Mouse (Mus musculus) liver, adult 2 months (tissue): Measurements from ENCODE around the gene Eif2ak2. TPM values are rescaled to one million over a fixed set of nuclear protein-coding genes. Genes with fewer than 3 reads are reported as not detected.

Experiments used
- DNase-seq: peaks from one replicate; pipeline ENCODE4 v3.0.0-alpha.2; 2011; ENCODE audit warnings: low read depth, low spot score; ENCODE audit errors: extremely low read depth
- H3K27ac ChIP-seq: fragments of 200-500 bp; replicated peaks from 2 replicates; pipeline ENCODE4 v1.5.1; 2012; ENCODE audit warnings: low read depth, mild to moderate bottlenecking, control low read depth, inconsistent platforms, low read length; ENCODE audit not compliant: insufficient read depth
- H3K27me3 ChIP-seq: fragments of 200-500 bp; 2 replicates; pipeline ENCODE4 v1.6.1; 2012; ENCODE audit warnings: mild to moderate bottlenecking, moderate library complexity, low read length, inconsistent platforms; ENCODE audit not compliant: control insufficient read depth, insufficient read depth
- H3K36me3 ChIP-seq: fragments of 200-500 bp; 2 replicates; pipeline ENCODE4 v1.6.1; 2012; ENCODE audit warnings: low read length, inconsistent platforms; ENCODE audit not compliant: control insufficient read depth, insufficient read depth
- H3K4me1 ChIP-seq: fragments of 200-500 bp; 2 replicates; pipeline ENCODE4 v1.6.1; 2011; ENCODE audit warnings: low read length; ENCODE audit not compliant: control insufficient read depth, insufficient read depth
- H3K4me3 ChIP-seq: fragments of 200-500 bp; 2 replicates; pipeline ENCODE4 v1.5.1; 2011; ENCODE audit warnings: low read depth, mild to moderate bottlenecking, control low read depth, low read length, moderate library complexity; ENCODE audit not compliant: insufficient read depth
- H3K79me2 ChIP-seq: fragments of 200-500 bp; 2 replicates; pipeline ENCODE4 v1.6.1; 2012; ENCODE audit warnings: inconsistent platforms, mild to moderate bottlenecking, low read length, moderate library complexity; ENCODE audit not compliant: control insufficient read depth, insufficient read depth
- H3K9ac ChIP-seq: fragments of 200-500 bp; 2 replicates; pipeline ENCODE4 v1.6.1; 2012; ENCODE audit warnings: low read depth, mild to moderate bottlenecking, control low read depth, inconsistent platforms, low read length
- CTCF ChIP-seq: fragments of 200-500 bp; IDR thresholded peaks from 2 replicates; pipeline ENCODE4 v1.5.1; 2011; ENCODE audit warnings: low read depth, low read length, control low read depth
- POLR2A ChIP-seq: fragments of 200-500 bp; IDR thresholded peaks from 2 replicates; pipeline ENCODE4 v1.6.1; 2011; ENCODE audit warnings: low read length, control low read depth; ENCODE audit not compliant: insufficient read depth; ENCODE audit errors: extremely low read depth
- WGBS: fragments of 180-500 bp; shearing (Covaris S2); methylation state at CpG from one replicate; pipeline ENCODE4 v1.1.7; 2018; 5-methylcytosine and 5-hydroxymethylcytosine counted together
- polyA plus RNA-seq: library from polyadenylated mRNA; depleted of rRNA; stranded (reverse); fragments of >200 nt; gene quantifications from 2 replicates; pipeline ENCODE4 v1.2.3, GENCODE M21; 2012
- total RNA-seq: library from RNA; depleted of rRNA; stranded (reverse); fragments of >200 nt; gene quantifications from 2 replicates; pipeline ENCODE4 v1.2.3, GENCODE M21; 2014

Eif2ak2 gene
- total and polyA plus RNA-seq, 2 experiments, result 2.3 to 15.3 TPM

GRCm38 (mm10) chr17:78891020-78891419, 8.6 kb upstream of the Eif2ak2 start:
- Histone ChIP-seq H3K4me1 (no peaks in the 10 kb centered on the region), H3K79me2 (no peaks in the 10 kb centered on the region), H3K36me3 (no peaks in the 10 kb centered on the region), H3K27ac (no peak overlapping the region), H3K27me3 (no peaks in the 10 kb centered on the region), H3K9ac (no peak overlapping the region), H3K4me3 (no peak overlapping the region)
- TF ChIP-seq CTCF (no peak), POLR2A (no peak)
- DNase-seq, result peak; percentile 22
- 77% methylated on average over 9 of the region's 9 CpGs for WGBS

GRCm38 (mm10) chr17:78889184-78889583, 6.8 kb upstream of the Eif2ak2 start:
- no peak for DNase-seq
- Histone ChIP-seq H3K36me3 (no peaks in the 10 kb centered on the region), H3K9ac (no peak overlapping the region), H3K27me3 (no peaks in the 10 kb centered on the region), H3K27ac (no peak overlapping the region), H3K79me2 (no peaks in the 10 kb centered on the region), H3K4me1 (no peaks in the 10 kb centered on the region), H3K4me3 (no peak overlapping the region)
- no peak for TF ChIP-seq POLR2A
- no peak for TF ChIP-seq CTCF
- WGBS, result 70% methylated on average over 3 of the region's 3 CpGs

- no peaks in the 10 kb centered on the region for H3K79me2 ChIP-seq
- 84% methylated on average over 4 of the region's 4 CpGs for WGBS
- H3K9ac ChIP-seq, result no peak overlapping the region
- no peaks in the 10 kb centered on the region for H3K36me3 ChIP-seq
- no peaks in the 10 kb centered on the region for H3K4me1 ChIP-seq
- H3K27me3 ChIP-seq, result no peaks in the 10 kb centered on the region
- DNase-seq, result no peak
- H3K27ac ChIP-seq, result no peak overlapping the region
- H3K4me3 ChIP-seq, result no peak overlapping the region
- TF ChIP-seq CTCF (no peak), POLR2A (no peak)
Measured at GRCm38 (mm10) chr17:78888554-78888953, 6.2 kb upstream of the Eif2ak2 start.

DNA sequence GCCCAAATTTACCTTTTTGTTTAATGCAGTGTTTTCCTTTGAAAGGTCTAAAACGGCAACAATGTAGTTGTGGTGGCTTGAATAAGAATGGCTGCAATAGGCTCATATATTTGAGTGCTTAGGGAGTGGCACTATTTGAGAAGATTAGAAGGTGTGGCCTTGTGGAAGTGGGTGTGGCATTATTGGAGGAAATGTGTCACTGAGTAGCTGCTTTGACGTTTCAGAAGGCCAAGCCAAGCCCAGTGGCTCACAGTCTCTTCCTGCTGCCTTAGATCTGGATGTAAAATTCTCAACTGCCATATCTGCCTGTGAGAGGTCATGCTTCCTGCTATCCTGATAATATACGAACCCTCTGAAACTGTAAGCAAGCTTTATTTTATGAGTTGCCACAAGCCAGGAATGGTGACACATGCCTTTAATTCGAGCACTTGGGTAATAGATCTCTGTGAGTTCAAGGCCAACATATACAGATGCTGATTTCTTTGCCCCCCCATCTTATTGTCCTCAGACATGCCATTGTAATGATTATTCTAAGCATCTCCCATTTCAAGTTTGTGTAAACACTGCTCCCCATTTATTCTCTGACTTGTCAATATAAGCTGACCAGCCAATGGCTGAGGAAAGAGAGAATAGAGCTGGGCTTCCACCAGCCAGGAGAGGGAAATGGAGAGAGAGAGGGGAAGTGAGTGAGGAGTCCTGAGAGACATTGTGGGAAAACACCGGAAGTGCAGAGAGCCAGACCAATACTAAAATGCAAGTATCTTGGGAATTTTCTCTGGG, 3.1 kb upstream of the Eif2ak2 start:
- no peak for TF ChIP-seq POLR2A
- TF ChIP-seq CTCF, result no peak
- Histone ChIP-seq H3K27ac (no peak overlapping the region), H3K4me1 (peaks cover 7% of the 10 kb centered on the region), H3K27me3 (no peaks in the 10 kb centered on the region), H3K4me3 (no peak overlapping the region), H3K9ac (no peak overlapping the region), H3K79me2 (peaks cover 8% of the 10 kb centered on the region; the same call in 1 of the 2 replicates), H3K36me3 (no peaks in the 10 kb centered on the region)
- no peak for DNase-seq
- whole genome bisulfite sequencing, result 82% methylated on average over 5 of the region's 5 CpGs

DNA sequence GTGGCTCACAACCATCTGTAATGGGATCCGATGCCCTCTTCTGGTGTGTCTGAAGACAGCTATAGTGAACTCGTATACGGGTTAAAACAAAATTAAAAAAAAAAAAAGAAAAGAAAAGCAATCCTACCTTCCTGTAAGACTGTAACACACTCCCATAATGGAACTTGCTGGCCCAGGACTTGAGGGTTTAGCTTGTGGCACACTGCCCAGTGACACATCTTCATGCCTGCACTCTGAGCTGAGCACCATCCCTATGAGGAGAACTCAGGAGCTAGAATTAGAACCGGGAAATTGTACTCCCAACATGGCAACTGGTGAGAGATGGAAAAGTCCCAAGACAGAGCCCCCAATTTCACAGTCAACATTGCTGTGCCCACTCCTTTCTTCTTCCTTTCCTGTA, 918 bp upstream of the Eif2ak2 start:
- H3K4me3 ChIP-seq, result no peak overlapping the region
- 87% methylated on average over 4 of the region's 4 CpGs for WGBS
- H3K27ac ChIP-seq, result no peak overlapping the region
- no peaks in the 10 kb centered on the region for H3K27me3 ChIP-seq
- no peak for DNase-seq
- H3K36me3 ChIP-seq, result no peaks in the 10 kb centered on the region; the same call in 1 of the 2 replicates
- H3K4me1 ChIP-seq, result peaks cover 7% of the 10 kb centered on the region
- TF ChIP-seq CTCF (no peak), POLR2A (no peak)
- H3K9ac ChIP-seq, result no peak overlapping the region
- H3K79me2 ChIP-seq, result peaks cover 8% of the 10 kb centered on the region; the same call in 1 of the 2 replicates

DNA sequence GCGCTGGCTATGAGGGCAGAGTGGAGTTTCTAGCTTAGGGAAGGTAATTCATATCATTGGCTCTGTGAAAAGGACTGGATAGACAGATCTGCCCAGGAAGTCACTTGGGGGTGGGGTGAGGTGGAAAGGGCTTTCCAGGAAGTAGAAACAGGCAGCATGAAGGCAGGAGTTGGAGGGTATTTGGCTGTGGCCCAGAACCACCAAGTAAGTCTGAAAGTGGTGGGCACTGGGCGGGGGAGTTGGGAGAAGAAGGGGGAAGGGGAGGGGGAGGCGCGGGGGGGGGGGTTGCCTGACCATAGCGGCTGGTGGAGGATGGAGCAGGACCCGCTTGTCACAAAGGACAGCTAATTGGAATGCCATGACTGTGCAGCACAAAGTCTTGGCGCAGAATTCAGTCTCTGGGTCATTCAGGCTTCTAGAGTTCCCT, 482 bp downstream of the Eif2ak2 start:
- peak; percentile 9 for DNase-seq
- 6% methylated on average over 6 of the region's 7 CpGs for WGBS
- peak overlapping the region; percentile 75 for H3K9ac ChIP-seq
- no peaks in the 10 kb centered on the region for H3K27me3 ChIP-seq
- H3K27ac ChIP-seq, result peak overlapping the region; percentile 71
- peaks cover 8% of the 10 kb centered on the region; the same call in 1 of the 2 replicates for H3K79me2 ChIP-seq
- peaks cover 12% of the 10 kb centered on the region for H3K36me3 ChIP-seq
- H3K4me1 ChIP-seq, result peaks cover 7% of the 10 kb centered on the region
- H3K4me3 ChIP-seq, result peak overlapping the region; percentile 81
- TF ChIP-seq CTCF (no peak), POLR2A (no peak)
